Mouse (Mus musculus) limb, embryonic 11.5 days (tissue): ENCODE data around the gene Nfya. TPM values are rescaled to one million over a fixed set of nuclear protein-coding genes. Genes with fewer than 3 reads are reported as not detected.

Experiments used
- polyA plus RNA-seq: library from polyadenylated mRNA; unstranded; fragments of >200 nt; fragmentation: Nextera tagmentation; extraction: Ambion mirVana; gene quantifications from 2 replicates; pipeline ENCODE4 v1.2.1, GENCODE M21; 2014

Nfya gene
- polyA plus RNA-seq, 1 experiment from 2014 or later: 31.2 TPM

Other genes with a start within 250 kb of the Nfya start
- not detected in 2 replicates for gene A530064D06Rik, start 242.6 kb downstream of the Nfya start, polyA plus RNA-seq
- 0.13 TPM in 1 of 2 replicates, not detected in the other for gene Trem1, start 177.1 kb downstream of the Nfya start, polyA plus RNA-seq
- gene Trem3, start 162.1 kb downstream of the Nfya start, polyA plus RNA-seq: not detected in 2 replicates
- 0.16 and 0.31 TPM in 2 replicates for gene Treml4, start 145.6 kb downstream of the Nfya start, polyA plus RNA-seq
- gene Treml2, start 110.4 kb downstream of the Nfya start, polyA plus RNA-seq: 0.04 and 0.13 TPM in 2 replicates
- 0.09 and 0.18 TPM in 2 replicates for gene B430306N03Rik, start 93.8 kb downstream of the Nfya start, polyA plus RNA-seq
- 0.82 and 0.88 TPM in 2 replicates for gene Trem2, start 63.5 kb downstream of the Nfya start, polyA plus RNA-seq
- gene Treml1, start 50.0 kb downstream of the Nfya start, polyA plus RNA-seq: 2.0 and 2.7 TPM in 2 replicates
- gene Oard1, start 108 bp upstream of the Nfya start, polyA plus RNA-seq: 71.6 and 75.0 TPM in 2 replicates
- 1.5 and 2.2 TPM in 2 replicates for gene Apobec2, start 23.0 kb upstream of the Nfya start, polyA plus RNA-seq
- 0.50 and 0.63 TPM in 2 replicates for gene Tspo2, start 41.6 kb upstream of the Nfya start, polyA plus RNA-seq
- 0.13 and 0.33 TPM in 2 replicates for gene Unc5cl, start 45.0 kb upstream of the Nfya start, polyA plus RNA-seq